Mouse (Mus musculus): ENCODE measurements at regions not wholly inside any gene's neighbourhood (a gene's known extent, or its start where the extent isn't known, plus 50 kb on each side); places are given as distances from the start of the nearest gene placed in this dataset.

DNA sequence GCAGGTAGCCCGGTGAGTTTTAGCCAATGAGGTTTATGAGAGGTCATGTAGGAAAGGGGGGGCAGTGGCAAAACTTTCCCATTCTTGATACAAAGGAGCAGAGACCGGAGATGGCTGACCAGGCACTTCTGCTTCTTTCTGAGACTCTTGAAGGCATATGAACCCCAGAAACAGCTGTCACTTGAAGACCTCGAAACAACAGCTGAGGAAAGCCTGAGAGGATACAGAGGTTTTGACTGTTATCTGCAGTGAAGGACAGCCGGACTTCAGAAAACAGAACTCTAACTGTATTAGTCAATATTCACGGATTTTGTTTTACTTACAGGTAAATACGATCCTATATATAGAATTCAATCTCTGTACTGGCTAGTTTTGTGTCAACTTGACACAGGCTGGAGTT lies 50.0 kb upstream of the Tiparp start:
- H3K9me3 ChIP-seq = no peaks in the 10 kb centered on the region
- WGBS = 89% methylated on average over 6 of the region's 6 CpGs
- H3K4me3 ChIP-seq = no peak overlapping the region
- H3K27me3 ChIP-seq (replicated peaks) = no peaks in the 10 kb centered on the region
- no peaks in the 10 kb centered on the region for H3K36me3 ChIP-seq
- H3K9ac ChIP-seq = no peak overlapping the region
- H3K27ac ChIP-seq = no peak overlapping the region
- no peak overlapping the region for H3K4me2 ChIP-seq (replicated peaks)
- no peaks in the 10 kb centered on the region; the same call in 1 of the 2 replicates for H3K4me1 ChIP-seq
- no peak for ATAC-seq (ENCODE audit: low FRiP score, low read depth)

- no peak for ATAC-seq (ENCODE audit: low FRiP score, low read depth)
- no peaks in the 10 kb centered on the region for H3K27me3 ChIP-seq (replicated peaks)
- H3K4me1 ChIP-seq = no peaks in the 10 kb centered on the region; the same call in 1 of the 2 replicates
- no peak overlapping the region for H3K4me3 ChIP-seq
- H3K9me3 ChIP-seq = no peaks in the 10 kb centered on the region
- WGBS = 83% methylated on average over 4 of the region's 4 CpGs
- H3K4me2 ChIP-seq (replicated peaks) = no peak overlapping the region
- H3K36me3 ChIP-seq = no peaks in the 10 kb centered on the region
- H3K9ac ChIP-seq = no peak overlapping the region
- no peak overlapping the region for H3K27ac ChIP-seq
These were observed 51.1 kb upstream of the Tiparp start for GRCm38 (mm10) chr3:65477111-65477510.

GRCm38 (mm10) chr3:65476091-65476953 lies 51.9 kb upstream of the Tiparp start:
- no peak overlapping the region for H3K9ac ChIP-seq
- 89% methylated on average over 19 of the region's 19 CpGs for WGBS
- no peaks in the 10 kb centered on the region for H3K9me3 ChIP-seq
- H3K4me1 ChIP-seq = no peaks in the 10 kb centered on the region; the same call in 1 of the 2 replicates
- H3K27me3 ChIP-seq (replicated peaks) = no peaks in the 10 kb centered on the region
- no peak overlapping the region for H3K4me2 ChIP-seq (replicated peaks)
- no peak for ATAC-seq (ENCODE audit: low FRiP score, low read depth)
- no peaks in the 10 kb centered on the region for H3K36me3 ChIP-seq
- H3K27ac ChIP-seq = no peak overlapping the region
- no peak overlapping the region for H3K4me3 ChIP-seq

DNA sequence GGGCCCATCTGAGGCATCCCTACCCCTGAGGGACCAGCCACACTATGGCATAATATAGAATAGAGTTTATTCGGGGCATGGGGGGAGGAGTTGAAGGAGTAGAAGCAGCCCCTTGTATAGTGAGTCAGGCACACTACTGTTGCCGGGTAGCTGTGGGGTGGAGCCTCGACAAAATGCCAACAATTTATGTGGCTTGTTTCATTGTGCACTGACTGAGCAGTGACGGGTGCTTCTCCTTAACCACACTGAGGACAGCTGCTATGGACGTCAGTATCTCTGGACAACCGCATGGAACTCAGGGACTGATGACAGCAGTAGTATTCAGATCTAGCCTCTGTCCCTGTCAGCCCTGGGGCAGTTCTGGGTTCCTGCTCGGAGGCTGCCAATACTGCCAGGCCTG lies 53.6 kb upstream of the Tiparp start:
- 35% methylated on average over 7 of the region's 7 CpGs for WGBS
- Histone ChIP-seq H3K27ac (no peak overlapping the region), H3K4me3 (no peak overlapping the region), H3K27me3 (replicated peaks) (no peaks in the 10 kb centered on the region), H3K4me2 (replicated peaks) (no peak overlapping the region), H3K9me3 (no peaks in the 10 kb centered on the region), H3K4me1 (no peaks in the 10 kb centered on the region; the same call in 1 of the 2 replicates), H3K36me3 (no peaks in the 10 kb centered on the region), H3K9ac (no peak overlapping the region)
- peak; percentile 80 for ATAC-seq (ENCODE audit: low FRiP score, low read depth)

DNA sequence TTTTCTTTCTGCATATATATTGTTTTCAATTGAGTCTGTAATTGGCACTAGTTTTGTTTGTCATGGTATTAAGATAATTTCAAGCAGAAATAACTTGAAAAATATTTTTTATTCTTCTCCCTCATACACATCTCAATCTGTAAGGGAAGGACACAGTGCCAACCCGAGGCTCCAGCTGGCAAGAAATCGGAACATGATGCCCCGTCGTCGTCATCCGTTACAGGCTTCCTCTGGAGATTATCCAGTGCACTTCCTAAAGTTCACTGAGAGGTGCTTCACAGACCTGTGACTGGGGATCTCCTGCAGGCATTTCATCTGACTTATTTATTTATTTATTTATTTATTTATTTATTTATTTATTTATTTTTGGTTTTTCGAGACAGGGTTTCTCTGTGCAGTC lies 56.4 kb upstream of the Tiparp start:
- Histone ChIP-seq H3K27me3 (replicated peaks) (no peaks in the 10 kb centered on the region), H3K27ac (no peak overlapping the region), H3K9ac (no peak overlapping the region), H3K4me3 (no peak overlapping the region), H3K36me3 (no peaks in the 10 kb centered on the region), H3K4me2 (replicated peaks) (no peak overlapping the region), H3K4me1 (no peaks in the 10 kb centered on the region; the same call in 1 of the 2 replicates), H3K9me3 (no peaks in the 10 kb centered on the region)
- 88% methylated on average over 7 of the region's 7 CpGs for WGBS
- ATAC-seq (ENCODE audit: low FRiP score, low read depth) = no peak

GRCm38 (mm10) chr3:65469207-65469606 lies 59.0 kb upstream of the Tiparp start:
- no peaks in the 10 kb centered on the region for H3K4me1 ChIP-seq

GRCm38 (mm10) chr3:65464769-65465168 lies 63.4 kb upstream of the Tiparp start:
- H3K9me3 ChIP-seq = no peaks in the 10 kb centered on the region
- no peak overlapping the region for H3K9ac ChIP-seq
- no peaks in the 10 kb centered on the region for H3K36me3 ChIP-seq
- no peaks in the 10 kb centered on the region for H3K4me1 ChIP-seq
- 52% methylated on average over 5 of the region's 5 CpGs for WGBS
- H3K4me2 ChIP-seq (replicated peaks) = no peak overlapping the region
- no peak overlapping the region for H3K4me3 ChIP-seq
- no peak for ATAC-seq (ENCODE audit: low FRiP score, low read depth)
- H3K27me3 ChIP-seq (replicated peaks) = no peaks in the 10 kb centered on the region
- no peak overlapping the region for H3K27ac ChIP-seq

More at GRCm38 (mm10) chr3:65469207-65469606, 59.0 kb upstream of the Tiparp start:
- Histone ChIP-seq H3K36me3 (no peaks in the 10 kb centered on the region), H3K9ac (no peak overlapping the region), H3K27me3 (replicated peaks) (no peaks in the 10 kb centered on the region), H3K4me3 (no peak overlapping the region), H3K4me2 (replicated peaks) (no peak overlapping the region), H3K27ac (no peak overlapping the region), H3K9me3 (no peaks in the 10 kb centered on the region)
- WGBS = 79% methylated on average over 4 of the region's 4 CpGs
- no peak for ATAC-seq (ENCODE audit: low FRiP score, low read depth)

DNA sequence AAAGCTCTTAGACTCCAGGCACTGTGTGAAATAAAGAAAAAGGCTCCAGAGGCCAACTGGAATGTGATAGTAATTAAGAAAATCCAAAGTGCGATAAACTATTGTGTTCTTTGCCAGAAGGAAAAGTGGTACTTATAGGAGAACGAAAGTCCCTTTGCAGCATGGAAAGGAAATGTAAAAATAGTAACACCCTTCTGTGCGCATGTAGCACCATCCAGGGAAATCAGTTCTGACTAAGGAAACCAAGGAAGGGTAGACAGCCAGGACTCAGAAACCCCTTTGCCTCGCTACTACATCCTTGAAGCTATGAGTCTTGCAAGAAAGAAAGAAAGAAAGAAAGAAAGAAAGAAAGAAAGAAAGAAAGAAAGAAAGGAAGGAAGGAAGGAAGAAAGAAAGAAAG lies 67.3 kb upstream of the Tiparp start:
- H3K4me1 ChIP-seq = 0 out of 2 replicates have a peak, but pooled peaks cover 2% of the 10 kb centered on the region
- WGBS = 88% methylated on average over 4 of the region's 4 CpGs
- H3K27me3 ChIP-seq (replicated peaks) = no peaks in the 10 kb centered on the region
- H3K4me3 ChIP-seq = no peak overlapping the region
- no peaks in the 10 kb centered on the region for H3K9me3 ChIP-seq
- H3K36me3 ChIP-seq = no peaks in the 10 kb centered on the region
- ATAC-seq (ENCODE audit: low FRiP score, low read depth) = no peak
- no peak overlapping the region for H3K9ac ChIP-seq
- H3K27ac ChIP-seq = no peak overlapping the region
- no peak overlapping the region for H3K4me2 ChIP-seq (replicated peaks)

DNA sequence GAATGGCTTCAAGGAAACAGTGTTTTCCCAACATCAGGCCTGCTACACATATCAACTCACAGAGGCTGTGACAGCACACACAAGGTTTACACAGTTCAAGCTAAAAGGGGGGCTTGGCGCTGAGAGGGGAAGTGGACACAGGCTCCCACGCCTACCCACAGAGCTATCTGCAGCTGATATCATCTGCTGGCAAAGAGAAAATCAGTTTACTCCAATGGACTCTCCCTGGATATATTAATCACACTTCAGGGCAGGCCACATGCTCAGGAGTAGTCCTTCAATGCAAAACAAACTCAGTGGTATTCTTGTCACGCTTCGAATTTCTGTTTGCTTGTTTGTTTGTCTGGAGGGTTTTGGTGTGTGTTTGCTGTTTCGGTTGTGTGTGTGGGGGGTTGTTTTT lies 67.3 kb upstream of the Ssr3 start:
- Histone ChIP-seq H3K27ac (no peak overlapping the region), H3K4me2 (replicated peaks) (no peak overlapping the region), H3K4me3 (no peak overlapping the region)

GRCm38 (mm10) chr3:65457931-65458330 lies 65.5 kb upstream of the Ssr3 start:
- Histone ChIP-seq H3K4me1 (peaks cover 5% of the 10 kb centered on the region; the same call in 1 of the 2 replicates), H3K27me3 (replicated peaks) (no peaks in the 10 kb centered on the region), H3K9me3 (no peaks in the 10 kb centered on the region), H3K36me3 (no peaks in the 10 kb centered on the region), H3K4me2 (replicated peaks) (no peak overlapping the region), H3K4me3 (no peak overlapping the region), H3K9ac (no peak overlapping the region), H3K27ac (no peak overlapping the region)
- no peak for ATAC-seq (ENCODE audit: low FRiP score, low read depth)
- 72% methylated on average over 6 of the region's 6 CpGs for WGBS

More for the DNA sequence above, 67.3 kb upstream of the Ssr3 start:
- Histone ChIP-seq H3K27me3 (replicated peaks) (no peaks in the 10 kb centered on the region), H3K9ac (no peak overlapping the region), H3K36me3 (no peaks in the 10 kb centered on the region), H3K4me1 (peaks cover 5% of the 10 kb centered on the region; the same call in 1 of the 2 replicates), H3K9me3 (no peaks in the 10 kb centered on the region)
- no peak for ATAC-seq (ENCODE audit: low FRiP score, low read depth)
- WGBS = 81% methylated on average over 5 of the region's 5 CpGs

DNA sequence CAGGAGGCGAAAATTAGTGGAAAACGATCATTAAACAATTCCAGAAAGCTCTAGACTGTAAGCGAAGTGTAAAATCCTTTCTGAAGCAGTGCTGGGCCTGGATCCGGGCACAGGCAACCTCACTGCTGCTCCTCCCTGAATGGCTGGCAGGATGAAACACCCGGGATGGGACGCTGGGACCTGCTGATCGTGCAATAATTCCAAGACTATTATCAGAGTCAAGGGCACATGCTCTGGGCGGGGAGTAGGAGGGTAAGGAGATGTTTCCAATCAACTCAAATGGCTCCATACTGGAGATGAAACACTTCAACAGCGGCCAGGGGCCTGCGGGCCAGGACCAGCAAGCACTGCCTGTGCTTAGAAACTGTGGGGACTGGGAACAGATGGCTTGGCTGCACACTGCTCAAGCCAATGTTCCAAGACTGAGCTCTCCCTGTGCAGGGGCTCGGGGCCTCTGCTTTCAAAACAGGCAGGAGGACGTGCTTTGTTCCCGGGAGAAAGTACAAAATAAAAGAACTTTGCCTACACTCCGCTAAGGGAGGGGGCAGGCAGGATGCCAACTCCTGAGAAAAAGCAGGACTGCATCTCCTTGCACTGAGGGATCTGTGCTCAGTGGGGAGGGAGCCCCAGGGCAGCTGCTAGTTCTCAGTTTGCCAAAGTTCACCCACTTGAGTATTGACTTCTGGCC lies 63.3 kb upstream of the Ssr3 start:
- ATAC-seq (ENCODE audit: low FRiP score, low read depth) = peak; percentile 94
- peak overlapping the region; percentile 62 for H3K27ac ChIP-seq
- no peak overlapping the region for H3K9ac ChIP-seq
- no peaks in the 10 kb centered on the region for H3K27me3 ChIP-seq (replicated peaks)
- H3K4me2 ChIP-seq (replicated peaks) = no peak overlapping the region; the same call in 1 of the 2 replicates
- WGBS = 34% methylated on average over 14 of the region's 14 CpGs
- H3K4me3 ChIP-seq = no peak overlapping the region
- no peaks in the 10 kb centered on the region for H3K9me3 ChIP-seq
- H3K36me3 ChIP-seq = no peaks in the 10 kb centered on the region
- H3K4me1 ChIP-seq = peaks cover 5% of the 10 kb centered on the region; the same call in 1 of the 2 replicates

DNA sequence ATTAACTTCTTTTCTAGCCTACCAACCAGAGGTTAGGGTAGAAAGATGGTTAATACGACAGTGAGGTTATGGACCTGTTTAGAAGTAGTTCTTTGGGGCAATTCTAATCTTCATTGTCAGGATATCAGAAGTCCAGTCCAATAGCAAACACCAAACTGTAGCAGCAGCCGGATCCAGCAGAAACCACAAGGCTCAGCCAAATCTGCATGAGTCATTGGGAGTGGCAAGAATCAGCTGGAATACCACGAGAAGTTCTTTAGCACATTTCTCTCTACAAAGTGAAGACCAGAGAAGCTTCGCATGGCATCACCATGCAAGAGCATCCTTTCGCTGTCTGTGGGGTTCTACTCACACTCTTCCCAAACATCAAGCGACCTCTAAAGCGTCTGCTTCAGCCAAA lies 61.9 kb upstream of the Ssr3 start:
- Histone ChIP-seq H3K9ac (no peak overlapping the region), H3K4me2 (replicated peaks) (no peak overlapping the region), H3K27me3 (replicated peaks) (no peaks in the 10 kb centered on the region), H3K9me3 (no peaks in the 10 kb centered on the region), H3K4me1 (peaks cover 5% of the 10 kb centered on the region; the same call in 1 of the 2 replicates), H3K27ac (no peak overlapping the region), H3K36me3 (no peaks in the 10 kb centered on the region), H3K4me3 (no peak overlapping the region)
- 95% methylated on average over 7 of the region's 7 CpGs for WGBS
- ATAC-seq (ENCODE audit: low FRiP score, low read depth) = no peak

Measured in neural tube, embryonic 12.5 days (tissue).